Mouse (Mus musculus) stomach, embryonic 16.5 days (tissue): ENCODE results near the gene Adamts3. TPM values are rescaled to one million over a fixed set of nuclear protein-coding genes. Genes with fewer than 3 reads are reported as not detected.

ENCODE experiments used
- ATAC-seq: fragments of 200-750 bp; cut with Nextera tagmentation; 2 replicates; pipeline ENCODE4 v1.8.0; 2017; ENCODE audit warnings: moderate number of reproducible peaks, moderate TSS enrichment; ENCODE audit not compliant: insufficient read depth, low FRiP score
- H3K27ac ChIP-seq: fragments of 300-500 bp; sonication (generic); 2 replicates; pipeline ENCODE4 v1.5.1; 2014; ENCODE audit warnings: low read length
- H3K27me3 ChIP-seq: fragments of 300-500 bp; sonication (generic); 2 replicates; pipeline ENCODE4 v1.6.1; 2014; ENCODE audit warnings: low read length, control low read depth, mixed read lengths; ENCODE audit not compliant: control insufficient read depth, insufficient read depth
- H3K36me3 ChIP-seq: fragments of 300-500 bp; sonication (generic); 2 replicates; pipeline ENCODE4 v1.6.1; 2014; ENCODE audit warnings: low read length; ENCODE audit not compliant: control insufficient read depth, insufficient read depth
- H3K4me1 ChIP-seq: fragments of 300-500 bp; sonication (generic); 2 replicates; pipeline ENCODE4 v1.6.1; 2014; ENCODE audit warnings: low read length, control low read depth, mixed read lengths; ENCODE audit not compliant: control insufficient read depth, insufficient read depth
- H3K4me2 ChIP-seq: fragments of 300-500 bp; sonication (generic); 2 replicates; pipeline ENCODE4 v1.6.1; 2014; ENCODE audit warnings: low read depth, low read length, mixed read lengths
- H3K4me3 ChIP-seq: fragments of 300-500 bp; sonication (generic); replicated peaks from 2 replicates; pipeline ENCODE4 v1.5.1; 2014; ENCODE audit warnings: mild to moderate bottlenecking, low read length
- H3K9ac ChIP-seq: fragments of 300-500 bp; sonication (generic); 2 replicates; pipeline ENCODE4 v1.6.1; 2014; ENCODE audit warnings: low read length
- H3K9me3 ChIP-seq: fragments of 300-500 bp; sonication (generic); replicated peaks from 2 replicates; pipeline ENCODE4 v1.6.1; 2016; ENCODE audit warnings: low read length, control low read depth; ENCODE audit not compliant: control insufficient read depth
- WGBS: fragments of 180-500 bp; shearing (Covaris S2); extraction: QIAGEN DNeasy Blood & Tissue Kit; methylation state at CpG from one replicate; pipeline ENCODE4 v1.1.7; 2014; 5-methylcytosine and 5-hydroxymethylcytosine counted together
- polyA plus RNA-seq: library from polyadenylated mRNA; unstranded; fragments of >200 nt; fragmentation: Nextera tagmentation; extraction: Ambion mirVana; gene quantifications from 2 replicates; pipeline ENCODE4 v1.2.1, GENCODE M21; 2015

The Adamts3 gene
- polyA plus RNA-seq, 1 experiment from 2014 or later: 2.6 TPM

DNA sequence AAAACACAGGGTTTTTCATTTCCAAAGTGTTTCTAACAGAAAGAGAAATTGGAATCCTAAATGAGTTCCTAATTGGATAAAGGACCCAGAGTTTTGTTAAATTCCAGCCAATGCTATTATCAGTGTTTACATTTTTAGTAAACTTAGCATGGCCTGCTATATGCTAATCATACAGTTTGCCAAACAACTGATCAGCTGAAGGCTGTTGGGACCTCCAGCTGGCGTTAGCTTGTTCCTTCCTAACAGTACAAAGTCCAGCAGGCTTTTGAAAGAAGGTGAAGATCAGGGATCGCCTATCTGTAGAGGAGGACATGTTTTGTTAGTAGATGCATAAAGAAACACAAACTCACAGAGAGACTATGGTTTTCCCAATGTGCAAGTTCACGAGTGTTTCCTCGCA is 173.7 kb downstream of the Adamts3 start:
- Histone ChIP-seq H3K4me3 (no peak overlapping the region), H3K27me3 (no peaks in the 10 kb centered on the region), H3K9me3 (no peaks in the 10 kb centered on the region), H3K4me1 (no peaks in the 10 kb centered on the region), H3K27ac (no peak overlapping the region), H3K9ac (no peak overlapping the region), H3K4me2 (no peak overlapping the region), H3K36me3 (no peaks in the 10 kb centered on the region)
- ATAC-seq: no peak
- 24% methylated on average over 4 of the region's 4 CpGs for WGBS

DNA sequence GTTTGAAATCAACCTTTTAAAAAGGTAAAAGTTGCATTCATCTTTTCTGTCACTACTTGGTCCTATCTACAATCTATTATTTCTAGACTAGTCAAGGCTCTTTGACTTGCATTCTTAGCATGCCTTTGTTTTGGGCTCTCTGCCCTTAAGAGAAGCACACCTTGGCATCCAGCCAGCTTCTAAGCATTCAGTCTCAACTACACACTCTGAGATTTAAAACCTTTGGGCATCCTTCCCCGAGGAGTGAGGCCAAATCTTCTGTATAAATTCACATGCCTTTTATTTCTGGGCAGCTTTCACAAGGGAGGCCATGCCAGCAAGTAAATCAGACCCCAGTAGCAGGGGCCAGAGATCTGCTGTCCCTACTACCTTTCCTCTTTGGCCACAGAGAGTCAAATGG is 178.9 kb downstream of the Adamts3 start:
- H3K9ac ChIP-seq: no peak overlapping the region

DNA sequence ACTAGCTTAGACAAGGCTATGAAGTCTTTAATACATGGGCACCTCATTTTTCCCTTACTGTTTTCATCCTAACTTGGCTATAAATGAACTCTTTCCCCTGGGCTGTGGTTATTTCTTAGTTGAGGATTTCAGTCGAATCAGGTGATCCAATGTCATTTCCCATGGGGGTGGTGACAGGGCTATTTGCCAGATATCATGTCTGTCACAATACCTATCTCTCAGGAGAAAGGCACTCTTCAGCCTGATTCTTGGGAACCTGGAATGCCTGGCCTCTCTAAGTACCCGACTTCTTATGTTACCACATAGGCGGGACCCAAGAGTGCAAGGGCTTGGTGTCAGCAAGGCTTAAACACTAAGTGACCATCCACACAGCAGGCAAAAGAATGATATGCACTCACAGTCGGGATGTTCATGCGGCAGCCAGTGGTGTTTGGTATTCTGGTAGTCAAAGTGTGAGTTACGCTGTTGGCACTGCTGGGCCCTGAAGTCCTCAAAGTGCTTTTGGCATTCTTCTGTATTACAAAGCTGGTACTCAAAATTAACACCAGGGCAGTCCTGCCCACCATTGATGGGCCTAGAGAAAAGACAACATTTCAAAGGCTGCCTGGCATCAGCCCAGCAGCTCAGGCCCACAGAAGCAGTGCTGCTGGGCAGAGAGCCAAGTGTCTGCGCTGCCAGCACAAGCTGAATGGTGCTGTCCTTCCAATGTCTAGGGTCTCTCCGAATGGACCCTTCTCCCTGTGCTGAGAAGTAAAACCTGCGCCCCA is 181.7 kb downstream of the Adamts3 start:
- H3K4me2 ChIP-seq: no peak overlapping the region
- H3K36me3 ChIP-seq: no peaks in the 10 kb centered on the region
- H3K27me3 ChIP-seq: no peaks in the 10 kb centered on the region
- peak; percentile 50; the same call in 1 of the 2 replicates for ATAC-seq
- no peaks in the 10 kb centered on the region for H3K4me1 ChIP-seq
- 71% methylated on average over 9 of the region's 9 CpGs for WGBS
- no peaks in the 10 kb centered on the region for H3K9me3 ChIP-seq
- no peak overlapping the region for H3K9ac ChIP-seq
- no peak overlapping the region for H3K27ac ChIP-seq
- H3K4me3 ChIP-seq: no peak overlapping the region

More for the DNA sequence above, 178.9 kb downstream of the Adamts3 start:
- no peaks in the 10 kb centered on the region for H3K27me3 ChIP-seq
- ATAC-seq: peak; percentile 56; the same call in 1 of the 2 replicates
- no peak overlapping the region for H3K27ac ChIP-seq
- no peaks in the 10 kb centered on the region for H3K4me1 ChIP-seq
- 7% methylated on average over 1 of the region's 1 CpGs for WGBS
- H3K4me2 ChIP-seq: no peak overlapping the region
- H3K36me3 ChIP-seq: no peaks in the 10 kb centered on the region
- no peaks in the 10 kb centered on the region for H3K9me3 ChIP-seq
- H3K4me3 ChIP-seq: no peak overlapping the region

DNA sequence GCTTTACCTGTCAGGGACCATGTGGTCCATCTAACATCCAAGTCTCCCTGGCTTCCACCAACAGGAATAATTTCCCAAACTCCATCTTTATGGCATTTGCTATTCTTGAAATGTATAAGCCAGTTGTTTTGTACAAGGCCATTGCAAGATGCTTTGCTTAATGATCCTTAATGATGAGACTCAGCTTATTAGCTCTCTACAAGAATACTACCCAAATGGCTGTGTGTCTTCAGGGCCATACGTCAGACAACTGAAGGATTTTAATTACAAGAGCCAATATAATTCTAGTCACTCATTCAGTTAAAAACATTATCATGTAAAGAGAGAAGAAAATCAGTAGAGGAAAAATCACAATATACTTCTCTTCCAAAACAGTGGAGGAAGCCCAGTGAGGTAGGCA is 195.3 kb downstream of the Adamts3 start:
- H3K4me3 ChIP-seq: no peak overlapping the region
- no peak overlapping the region for H3K4me2 ChIP-seq
- no peaks in the 10 kb centered on the region for H3K9me3 ChIP-seq
- no peak overlapping the region for H3K27ac ChIP-seq
- no peaks in the 10 kb centered on the region for H3K36me3 ChIP-seq
- no peaks in the 10 kb centered on the region for H3K27me3 ChIP-seq
- H3K9ac ChIP-seq: no peak overlapping the region
- WGBS: 83% methylated on average over 1 of the region's 1 CpGs
- H3K4me1 ChIP-seq: no peaks in the 10 kb centered on the region
- no peak for ATAC-seq

DNA sequence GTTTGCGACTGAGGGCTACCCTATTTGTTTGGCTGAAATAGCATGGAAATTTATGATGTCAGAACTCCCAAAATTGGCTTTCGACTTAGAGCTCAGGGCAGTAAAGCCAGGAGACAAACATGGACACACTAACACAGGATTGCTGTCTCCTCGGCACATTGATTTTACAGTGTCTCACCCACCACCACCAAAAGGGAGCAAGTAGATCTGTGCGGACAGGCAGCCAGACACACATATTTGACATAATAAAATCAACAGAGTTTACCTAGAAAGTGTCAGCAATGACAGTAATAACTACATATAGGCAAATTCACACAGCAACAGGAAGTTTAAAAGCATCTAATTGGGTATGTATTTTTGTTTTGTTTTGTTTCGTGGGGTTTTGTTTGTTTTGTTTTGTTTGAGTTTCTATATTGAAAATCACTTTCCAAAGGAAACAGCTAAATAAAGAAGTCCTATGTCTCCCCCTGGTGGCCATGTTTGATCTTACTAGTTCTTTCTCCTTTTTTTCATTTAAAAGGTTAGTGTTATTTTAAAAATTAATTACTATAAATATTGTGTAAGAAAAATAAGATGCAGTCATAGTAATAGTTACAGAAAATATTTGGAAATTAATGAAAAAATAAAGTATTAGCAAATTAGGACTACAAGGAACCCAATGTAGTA is 203.1 kb downstream of the Adamts3 start:
- Histone ChIP-seq H3K4me2 (no peak overlapping the region), H3K9ac (no peak overlapping the region), H3K9me3 (no peaks in the 10 kb centered on the region), H3K27me3 (no peaks in the 10 kb centered on the region), H3K4me3 (no peak overlapping the region), H3K4me1 (no peaks in the 10 kb centered on the region), H3K27ac (no peak overlapping the region), H3K36me3 (no peaks in the 10 kb centered on the region)
- no peak for ATAC-seq
- WGBS: 60% methylated on average over 5 of the region's 5 CpGs

DNA sequence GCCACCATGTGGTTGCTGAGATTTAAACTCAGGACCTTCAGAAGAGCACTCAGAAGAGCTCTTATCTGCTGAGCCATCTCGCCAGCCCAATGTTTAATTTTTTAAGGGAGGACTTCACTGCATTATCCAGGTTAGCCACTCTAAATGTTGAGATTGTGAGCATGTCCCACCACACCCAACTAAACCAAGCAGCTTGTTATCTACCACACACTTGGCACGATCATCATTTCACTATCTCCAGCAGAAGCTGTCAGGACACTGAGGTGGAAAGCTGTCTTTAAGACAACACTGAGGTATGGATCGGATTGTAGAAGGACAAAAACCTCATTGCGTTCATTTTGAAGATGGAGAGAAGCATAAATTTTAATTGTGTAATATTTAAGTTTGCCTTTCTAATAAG is 205.0 kb downstream of the Adamts3 start:
- no peak for ATAC-seq
- Histone ChIP-seq H3K27ac (no peak overlapping the region), H3K36me3 (no peaks in the 10 kb centered on the region), H3K4me2 (no peak overlapping the region), H3K27me3 (no peaks in the 10 kb centered on the region), H3K4me3 (no peak overlapping the region), H3K9ac (no peak overlapping the region), H3K4me1 (no peaks in the 10 kb centered on the region), H3K9me3 (no peaks in the 10 kb centered on the region)
- 80% methylated on average over 4 of the region's 4 CpGs for WGBS

DNA sequence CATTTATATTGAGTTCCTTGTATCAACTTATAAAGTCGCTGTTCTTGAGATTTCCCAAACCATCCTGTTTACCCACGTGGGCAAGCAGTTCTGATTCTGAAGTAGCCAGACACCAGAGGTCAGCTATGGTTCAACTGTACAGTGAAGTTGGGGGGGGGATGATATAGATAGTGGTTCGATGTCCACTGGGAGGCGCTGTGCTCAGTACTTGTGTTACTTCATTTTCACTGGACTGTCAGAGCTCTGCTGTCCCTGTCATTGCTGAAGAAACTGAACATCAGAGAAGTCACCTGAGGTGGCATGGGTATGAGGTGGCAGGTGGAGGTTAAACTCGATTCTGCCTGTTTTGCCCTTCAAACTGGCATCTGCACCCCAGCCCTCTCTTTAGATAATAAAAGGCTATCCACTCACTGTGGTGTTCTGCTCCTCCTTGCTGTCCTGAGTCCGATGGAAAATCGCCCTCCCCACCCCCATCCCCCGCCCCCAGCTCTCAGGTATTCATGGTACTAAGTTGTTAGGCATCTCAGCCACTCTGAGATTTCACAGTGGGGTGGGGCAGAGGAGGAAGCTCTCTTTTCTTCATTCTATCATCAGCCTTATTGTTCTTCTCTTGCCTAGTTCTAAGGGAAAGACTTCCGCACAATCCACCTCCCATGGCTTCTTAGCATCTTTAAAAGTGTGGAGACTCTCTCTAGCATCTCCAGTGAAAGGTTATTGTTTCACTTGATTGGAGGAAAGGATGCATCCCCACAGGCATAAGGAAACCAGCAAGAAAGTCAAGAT is 208.9 kb downstream of the Adamts3 start:
- no peaks in the 10 kb centered on the region for H3K4me1 ChIP-seq
- no peaks in the 10 kb centered on the region for H3K9me3 ChIP-seq
- no peak overlapping the region for H3K4me2 ChIP-seq
- H3K9ac ChIP-seq: no peak overlapping the region
- no peak for ATAC-seq
- H3K27me3 ChIP-seq: no peaks in the 10 kb centered on the region
- H3K36me3 ChIP-seq: no peaks in the 10 kb centered on the region
- WGBS: 79% methylated on average over 9 of the region's 9 CpGs
- H3K27ac ChIP-seq: no peak overlapping the region
- H3K4me3 ChIP-seq: no peak overlapping the region

DNA sequence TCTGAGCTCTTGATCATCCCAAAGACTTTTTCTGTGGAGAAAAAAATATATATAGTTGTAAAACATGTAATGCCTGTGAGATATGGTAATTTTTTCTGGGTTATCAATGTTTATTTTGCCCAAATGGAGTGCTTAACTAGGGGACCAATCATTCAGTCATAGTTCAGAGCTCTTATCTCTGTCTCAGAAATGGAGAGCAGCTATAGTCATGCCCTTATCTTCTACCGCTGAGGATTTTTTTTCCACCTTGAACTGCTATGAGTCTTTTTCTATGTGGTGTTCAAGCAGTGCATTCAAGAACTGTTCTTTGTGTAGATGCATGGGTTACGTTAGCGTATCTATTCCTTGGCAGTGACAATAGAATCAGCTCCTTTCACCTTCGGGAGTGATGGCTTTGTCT is 210.2 kb downstream of the Adamts3 start:
- no peak overlapping the region for H3K9ac ChIP-seq
- WGBS: 64% methylated on average over 4 of the region's 4 CpGs

DNA sequence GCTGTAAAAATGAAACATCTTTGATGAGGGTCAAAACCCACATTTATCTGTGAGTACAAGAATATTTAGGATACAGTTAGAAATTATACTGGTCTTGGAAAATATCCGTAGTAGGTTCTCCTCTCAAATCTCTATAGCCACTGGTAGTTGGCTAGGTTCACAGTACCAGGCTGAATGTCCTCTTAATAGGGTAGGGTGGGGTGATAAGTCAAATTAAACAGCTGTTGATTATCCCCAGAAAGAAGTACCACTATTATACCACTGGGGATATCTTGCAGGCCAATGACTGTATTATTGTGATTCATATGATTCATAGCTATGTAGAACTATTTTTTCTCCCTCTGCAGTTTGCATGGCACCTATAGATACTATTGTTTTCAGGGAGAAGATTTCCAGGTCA is 228.8 kb downstream of the Adamts3 start:
- Histone ChIP-seq H3K27me3 (no peaks in the 10 kb centered on the region), H3K36me3 (no peaks in the 10 kb centered on the region), H3K4me2 (no peak overlapping the region), H3K9ac (no peak overlapping the region), H3K4me3 (no peak overlapping the region), H3K27ac (no peak overlapping the region), H3K4me1 (no peaks in the 10 kb centered on the region), H3K9me3 (no peaks in the 10 kb centered on the region)
- ATAC-seq: no peak; the same call in 1 of the 2 replicates
- WGBS: 78% methylated on average over 1 of the region's 1 CpGs

More for the DNA sequence above, 210.2 kb downstream of the Adamts3 start:
- Histone ChIP-seq H3K36me3 (no peaks in the 10 kb centered on the region), H3K9me3 (no peaks in the 10 kb centered on the region), H3K4me2 (no peak overlapping the region), H3K4me3 (no peak overlapping the region), H3K27me3 (no peaks in the 10 kb centered on the region), H3K4me1 (no peaks in the 10 kb centered on the region), H3K27ac (no peak overlapping the region)
- ATAC-seq: no peak
